Mouse (Mus musculus) left cerebral cortex, postnatal 25 days (tissue): Measurements from ENCODE around the gene Sidt1. TPM values are rescaled to one million over a fixed set of nuclear protein-coding genes. Genes with fewer than 3 reads are reported as not detected.
A peak's percentile ranks its signal among the peaks of the same experiment; 100 is the strongest.
"Not testable (repeated sequence)": the region's sequence is repeated elsewhere in the genome, so short reads cannot be mapped to it uniquely, and the experiment has no call there.

Experiments
- DNase-seq, 2 experiments: peaks; one replicate each; pipeline ENCODE4 v3.0.0; 2022; ENCODE audit warnings: low spot score in 2 of 2, mixed read lengths in 1 of 2
- intact Hi-C: fragments of 180-260 bp; cut with DNase I; formaldehyde crosslinking; loops from one replicate; pipeline ENCODE4 v1.15.1; 2025
- total RNA-seq, 2 experiments: library from RNA; stranded (reverse); gene quantifications; 2 replicates each; pipeline ENCODE4 v1.2.3; 2021

The Sidt1 gene
- total RNA-seq, 2 experiments from 2014 or later, result 53.0 to 62.6 TPM

GRCm38 (mm10) chr16:44313422-44313821 lies 19.6 kb downstream of the Sidt1 start:
- DNase-seq, result no peak
- intact Hi-C loops, result no loop called here

GRCm38 (mm10) chr16:44305606-44306005 lies 27.4 kb downstream of the Sidt1 start:
- intact Hi-C loops, result no loop called here
- DNase-seq, result no peak

GRCm38 (mm10) chr16:44303822-44304221 lies 29.2 kb downstream of the Sidt1 start:
- peak in 1 of 2 experiments; percentile 62 for DNase-seq
- intact Hi-C loops, result no loop called here

- DNase-seq, result no peak
These were observed 30.7 kb downstream of the Sidt1 start for GRCm38 (mm10) chr16:44302126-44302892.

GRCm38 (mm10) chr16:44299438-44300093 lies 33.4 kb downstream of the Sidt1 start:
- intact Hi-C loops, result no loop called here
- no peak for DNase-seq

More at GRCm38 (mm10) chr16:44302126-44302892, 30.7 kb downstream of the Sidt1 start:
- intact Hi-C loops, result no loop called here

GRCm38 (mm10) chr16:44293960-44294359 lies 39.0 kb downstream of the Sidt1 start:
- intact Hi-C loops, result no loop called here
- DNase-seq, result no peak

- intact Hi-C loops, DNase-seq: not testable (repeated sequence)
These were observed 40.3 kb downstream of the Sidt1 start for GRCm38 (mm10) chr16:44292681-44293080.

- DNase-seq, result no peak
- intact Hi-C loops, result no loop called here
These were observed 43.9 kb downstream of the Sidt1 start for GRCm38 (mm10) chr16:44289004-44289648.

- DNase-seq, result no peak
- intact Hi-C loops, result no loop called here
These were observed 45.5 kb downstream of the Sidt1 start for GRCm38 (mm10) chr16:44287356-44287950.

GRCm38 (mm10) chr16:44282614-44283325 lies 50.2 kb downstream of the Sidt1 start:
- no peak for DNase-seq
- intact Hi-C loops, result no loop called here

- intact Hi-C loops, result no loop called here
- DNase-seq, result no peak
These were observed 51.0 kb downstream of the Sidt1 start for GRCm38 (mm10) chr16:44282036-44282435.

GRCm38 (mm10) chr16:44280806-44281205 lies 52.2 kb downstream of the Sidt1 start:
- intact Hi-C loops, result no loop called here
- DNase-seq, result no peak

- intact Hi-C loops, result loop anchor here (2.0 kb wide), 1 partner anchor 56 kb away; the partner anchor contains the start of gene Sidt1
- peak in 1 of 2 experiments; percentile 80 for DNase-seq
These were observed 55.8 kb downstream of the Sidt1 start for GRCm38 (mm10) chr16:44277212-44277611.

GRCm38 (mm10) chr16:44271371-44272038 lies 61.5 kb downstream of the Sidt1 start:
- intact Hi-C loops, result no loop called here

GRCm38 (mm10) chr16:44270606-44271005 lies 62.4 kb downstream of the Sidt1 start:
- intact Hi-C loops, result no loop called here
- no peak for DNase-seq

More at GRCm38 (mm10) chr16:44271371-44272038, 61.5 kb downstream of the Sidt1 start:
- no peak for DNase-seq

GRCm38 (mm10) chr16:44269578-44269977 lies 63.4 kb downstream of the Sidt1 start:
- intact Hi-C loops, result loop anchor here (5.0 kb wide), 1 partner anchor 63 kb away; the partner anchor contains the start of gene Sidt1

GRCm38 (mm10) chr16:44268541-44269215 lies 64.3 kb downstream of the Sidt1 start:
- DNase-seq, result peak; percentile 57 to 92
- intact Hi-C loops, result loop anchor here (5.0 kb wide), 1 partner anchor 64 kb away; the partner anchor contains the start of gene Sidt1

More at GRCm38 (mm10) chr16:44269578-44269977, 63.4 kb downstream of the Sidt1 start:
- DNase-seq, result no peak

- DNase-seq, result no peak
- intact Hi-C loops, result loop anchor here (5.0 kb wide), 1 partner anchor 67 kb away; the partner anchor contains the start of gene Sidt1
These were observed 67.4 kb downstream of the Sidt1 start for GRCm38 (mm10) chr16:44265562-44265961.
